Mouse (Mus musculus) midbrain, embryonic 16.5 days (tissue): Measurements from ENCODE around the gene Dtnb. TPM values are rescaled to one million over a fixed set of nuclear protein-coding genes. Genes with fewer than 3 reads are reported as not detected.
"Not testable (repeated sequence)": the region's sequence is repeated elsewhere in the genome, so short reads cannot be mapped to it uniquely, and the experiment has no call there.

ENCODE experiments used
- ATAC-seq: fragments of 200-750 bp; cut with Nextera tagmentation; 2 replicates; pipeline ENCODE4 v1.8.0; 2017; ENCODE audit warnings: moderate TSS enrichment
- H3K27ac ChIP-seq: fragments of 300-500 bp; sonication (generic); 2 replicates; pipeline ENCODE4 v1.5.1; 2014; ENCODE audit warnings: mild to moderate bottlenecking, low read length, mixed read lengths
- H3K27me3 ChIP-seq: fragments of 300-500 bp; sonication (generic); 2 replicates; pipeline ENCODE4 v1.6.1; 2014; ENCODE audit warnings: low read depth, low read length, mixed read lengths; ENCODE audit not compliant: control insufficient read depth, insufficient read depth
- H3K36me3 ChIP-seq: fragments of 300-500 bp; sonication (generic); 2 replicates; pipeline ENCODE4 v1.6.1; 2014; ENCODE audit warnings: mild to moderate bottlenecking, low read length, moderate library complexity, mixed read lengths; ENCODE audit not compliant: control insufficient read depth, insufficient read depth
- H3K4me1 ChIP-seq: fragments of 300-500 bp; sonication (generic); 2 replicates; pipeline ENCODE4 v1.6.1; 2014; ENCODE audit warnings: mild to moderate bottlenecking, low read length, mixed read lengths; ENCODE audit not compliant: control insufficient read depth, insufficient read depth
- H3K4me2 ChIP-seq: fragments of 300-500 bp; sonication (generic); 2 replicates; pipeline ENCODE4 v1.6.1; 2014; ENCODE audit warnings: mild to moderate bottlenecking, low read length, mixed read lengths
- H3K4me3 ChIP-seq: fragments of 300-500 bp; sonication (generic); 2 replicates; pipeline ENCODE4 v1.5.1; 2014; ENCODE audit warnings: low read depth, mild to moderate bottlenecking, low read length, moderate library complexity, mixed read lengths
- H3K9ac ChIP-seq: fragments of 300-500 bp; sonication (generic); 2 replicates; pipeline ENCODE4 v1.6.1; 2014; ENCODE audit warnings: low read depth, low read length, mixed read lengths
- H3K9me3 ChIP-seq: fragments of 300-500 bp; sonication (generic); replicated peaks from 2 replicates; pipeline ENCODE4 v1.6.1; 2014; ENCODE audit warnings: mild to moderate bottlenecking, low read length, mixed read lengths; ENCODE audit not compliant: control insufficient read depth, poor library complexity, severe bottlenecking
- WGBS: fragments of 180-500 bp; shearing (Covaris S2); extraction: QIAGEN DNeasy Blood & Tissue Kit; methylation state at CpG from one replicate; pipeline ENCODE4 v1.1.7; 2014; 5-methylcytosine and 5-hydroxymethylcytosine counted together
- polyA plus RNA-seq: library from polyadenylated mRNA; unstranded; fragments of >200 nt; fragmentation: Nextera tagmentation; extraction: Ambion mirVana; gene quantifications from 2 replicates; pipeline ENCODE4 v1.2.1, GENCODE M21; 2015

Dtnb gene
- polyA plus RNA-seq, 1 experiment from 2014 or later = 50.4 TPM

DNA sequence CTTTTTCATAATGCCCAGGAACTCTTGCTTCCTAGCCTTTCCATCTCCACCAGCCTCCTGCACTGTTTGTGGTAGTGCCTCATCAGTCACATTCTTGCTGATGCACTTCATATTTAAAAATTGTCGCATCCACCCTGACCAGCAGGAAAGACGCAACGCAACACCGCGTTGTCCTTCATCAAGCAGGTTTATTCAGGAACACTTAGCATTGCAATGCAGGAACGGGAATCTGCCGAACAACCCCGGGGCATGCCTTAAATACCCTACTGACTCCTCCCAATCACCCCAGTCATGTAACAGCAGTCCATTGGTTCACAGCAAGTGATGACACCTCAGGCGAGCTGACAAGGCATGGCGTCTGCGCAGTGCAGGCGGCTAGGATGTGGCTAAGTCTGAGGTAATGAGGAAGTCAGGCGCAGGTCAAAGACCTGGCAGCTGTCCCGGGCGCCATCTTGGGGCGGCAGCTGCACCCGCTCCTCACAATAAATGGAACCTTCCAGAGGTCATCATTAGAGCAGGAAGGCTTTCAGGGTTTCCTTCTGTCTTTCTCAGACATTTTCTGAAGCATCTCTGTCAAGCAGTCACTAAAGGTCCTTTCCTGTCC lies 118.8 kb downstream of the Dtnb start:
- not testable (repeated sequence) for H3K4me2 ChIP-seq, H3K27me3 ChIP-seq, H3K27ac ChIP-seq, H3K4me3 ChIP-seq, H3K4me1 ChIP-seq, H3K36me3 ChIP-seq, ATAC-seq, H3K9me3 ChIP-seq, H3K9ac ChIP-seq
- WGBS = 95% methylated on average over 17 of the region's 17 CpGs

DNA sequence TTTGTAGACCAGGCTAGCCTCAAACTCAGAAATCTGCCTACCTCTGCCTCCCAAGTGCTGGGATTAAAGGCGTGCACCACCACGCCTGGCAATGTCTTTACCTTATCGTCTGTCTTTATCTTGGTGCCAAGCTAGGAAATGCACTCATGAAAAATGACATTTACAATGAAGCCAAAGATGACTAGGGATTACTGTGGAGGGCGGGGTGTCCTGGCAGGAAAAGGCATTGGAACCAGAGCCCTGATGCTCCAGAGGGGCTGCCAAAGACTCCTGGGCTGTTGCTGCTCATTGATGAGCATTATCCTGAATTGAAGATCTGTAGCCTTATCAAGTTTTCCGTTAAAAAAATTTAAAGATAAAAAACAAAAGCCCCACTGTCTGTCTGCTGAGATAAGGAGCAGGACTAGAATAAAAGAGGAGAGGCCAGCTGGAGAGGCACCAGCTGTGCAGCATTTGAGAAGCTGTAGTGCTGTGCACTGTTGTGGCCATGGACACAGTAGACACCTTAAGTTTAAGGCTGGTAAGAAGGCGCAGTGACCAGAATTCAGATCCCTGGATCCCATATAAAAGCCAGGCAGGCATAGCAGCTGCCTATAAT lies 120.7 kb downstream of the Dtnb start:
- ATAC-seq = no peak
- Histone ChIP-seq H3K4me3 (no peak overlapping the region), H3K4me1 (no peaks in the 10 kb centered on the region), H3K4me2 (no peak overlapping the region), H3K9me3 (no peaks in the 10 kb centered on the region), H3K27me3 (no peaks in the 10 kb centered on the region), H3K9ac (no peak overlapping the region), H3K36me3 (no peaks in the 10 kb centered on the region), H3K27ac (no peak overlapping the region)
- 83% methylated on average over 6 of the region's 6 CpGs for WGBS

DNA sequence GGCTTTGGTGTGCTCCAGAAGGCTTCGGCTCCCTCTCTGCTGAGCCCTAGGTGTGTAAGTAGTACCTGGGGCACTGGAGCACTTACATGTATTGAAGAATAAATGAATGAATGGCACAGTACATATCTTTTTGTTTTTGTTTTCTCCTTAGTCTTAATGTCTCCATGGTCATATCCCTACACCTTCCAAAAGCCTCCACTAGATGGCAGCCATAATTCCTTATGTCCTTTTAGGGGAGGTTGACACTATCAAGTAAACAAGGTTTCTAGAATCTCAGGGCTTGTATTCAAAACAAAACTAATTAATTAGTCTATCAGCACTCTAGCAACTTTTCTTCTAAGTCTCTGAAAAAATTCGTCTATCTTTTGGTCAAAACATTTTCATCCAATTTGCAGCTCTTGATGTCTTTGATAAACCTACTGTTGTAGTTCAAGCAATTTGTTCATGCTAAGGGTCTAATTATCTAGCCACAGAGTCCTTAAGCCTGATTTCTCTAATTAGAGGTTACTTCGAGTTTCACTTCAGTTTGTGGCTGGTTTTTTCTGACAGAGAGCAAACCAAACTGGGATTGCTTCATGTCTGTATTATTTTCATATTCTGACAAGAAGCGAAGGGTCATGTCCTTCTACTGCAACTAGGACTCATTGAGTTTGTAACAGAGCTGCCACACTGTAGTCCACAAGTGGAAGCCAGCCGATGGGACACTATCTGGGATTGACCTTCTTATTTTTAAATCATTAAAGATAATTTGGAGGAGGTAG lies 123.7 kb downstream of the Dtnb start:
- ATAC-seq = peak; percentile 64; the same call in 1 of the 2 replicates

DNA sequence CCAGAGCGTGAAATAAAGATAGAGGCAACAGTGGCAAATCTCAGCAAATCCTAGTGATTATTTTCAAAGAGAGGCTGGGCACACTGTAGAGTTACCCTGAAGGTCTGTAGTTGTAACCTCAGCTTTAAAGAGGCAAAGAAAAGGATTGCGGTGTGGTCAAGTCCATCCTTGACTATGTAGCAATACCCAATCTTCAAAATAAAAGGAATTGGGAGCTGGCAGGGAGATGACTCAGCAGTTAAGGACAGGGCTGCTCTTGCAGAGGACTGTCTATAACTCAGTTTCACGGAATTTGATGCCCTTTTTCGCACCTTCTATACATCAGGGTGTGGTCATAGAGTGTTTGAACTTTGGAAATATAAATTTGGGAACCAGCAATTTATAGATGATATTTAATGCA lies 128.3 kb downstream of the Dtnb start:
- Histone ChIP-seq H3K4me2 (no peak overlapping the region), H3K4me1 (no peaks in the 10 kb centered on the region), H3K36me3 (no peaks in the 10 kb centered on the region), H3K27ac (no peak overlapping the region), H3K27me3 (no peaks in the 10 kb centered on the region), H3K9me3 (no peaks in the 10 kb centered on the region), H3K4me3 (no peak overlapping the region), H3K9ac (no peak overlapping the region)
- 86% methylated on average over 4 of the region's 4 CpGs for WGBS
- ATAC-seq = no peak

More for the DNA sequence above, 123.7 kb downstream of the Dtnb start:
- Histone ChIP-seq H3K27me3 (no peaks in the 10 kb centered on the region), H3K4me3 (no peak overlapping the region), H3K4me2 (no peak overlapping the region), H3K4me1 (no peaks in the 10 kb centered on the region), H3K9ac (no peak overlapping the region), H3K9me3 (no peaks in the 10 kb centered on the region), H3K27ac (no peak overlapping the region), H3K36me3 (no peaks in the 10 kb centered on the region)
- 71% methylated on average over 5 of the region's 5 CpGs for WGBS

DNA sequence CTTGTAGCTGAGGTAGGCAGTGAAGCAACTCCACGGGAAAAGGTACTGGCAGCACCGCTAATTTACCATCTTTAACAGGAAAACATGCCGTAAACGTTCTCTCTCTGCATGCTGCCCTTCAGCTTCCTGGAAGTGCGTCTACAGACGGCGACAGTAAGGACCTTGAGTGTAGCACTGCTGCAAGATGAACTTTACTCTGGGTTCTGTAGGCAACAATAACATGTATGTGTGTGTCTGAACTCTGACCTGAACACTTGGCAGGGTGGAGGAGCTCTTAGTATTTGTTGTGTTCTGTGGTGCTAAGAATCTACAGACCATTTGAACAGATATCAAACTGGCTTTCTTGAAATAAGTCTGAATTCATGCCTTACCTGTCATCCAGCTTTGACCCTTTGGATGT lies 130.7 kb downstream of the Dtnb start:
- Histone ChIP-seq H3K9me3 (no peaks in the 10 kb centered on the region), H3K27me3 (no peaks in the 10 kb centered on the region), H3K36me3 (no peaks in the 10 kb centered on the region), H3K9ac (no peak overlapping the region), H3K4me2 (no peak overlapping the region), H3K27ac (no peak overlapping the region), H3K4me3 (no peak overlapping the region), H3K4me1 (no peaks in the 10 kb centered on the region)
- WGBS = 94% methylated on average over 7 of the region's 7 CpGs
- ATAC-seq = no peak

DNA sequence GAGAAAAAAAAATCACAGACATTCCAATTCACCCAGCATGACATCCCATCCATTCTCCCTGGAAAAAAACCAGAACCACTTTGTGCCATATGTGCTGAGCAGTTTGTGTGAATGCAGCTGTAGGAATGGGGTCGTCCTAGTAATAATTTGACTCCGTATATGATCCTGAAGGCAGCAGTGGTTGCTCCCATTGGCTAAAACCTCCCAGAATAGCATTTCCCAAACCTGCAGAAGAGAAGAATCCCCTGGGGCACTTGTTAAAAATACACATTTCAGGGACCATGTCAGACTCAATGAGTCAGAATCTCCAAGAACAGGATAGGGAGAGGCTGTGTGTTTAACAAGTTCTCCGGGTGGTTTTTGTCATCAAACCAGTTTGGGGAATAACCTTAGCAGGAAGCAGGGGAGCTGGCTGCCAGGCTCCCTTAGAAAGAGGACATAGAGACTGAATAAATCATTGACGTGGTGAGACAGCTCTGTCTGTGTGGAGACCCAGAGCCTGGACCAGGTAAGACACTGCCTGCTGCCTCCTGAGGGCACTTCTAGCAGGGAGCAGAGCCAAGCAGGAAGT lies 147.1 kb downstream of the Dtnb start:
- Histone ChIP-seq H3K4me2 (no peak overlapping the region), H3K36me3 (no peaks in the 10 kb centered on the region), H3K9ac (no peak overlapping the region), H3K4me3 (no peak overlapping the region), H3K27me3 (no peaks in the 10 kb centered on the region), H3K27ac (no peak overlapping the region; the same call in 1 of the 2 replicates), H3K9me3 (no peaks in the 10 kb centered on the region), H3K4me1 (peaks cover 6% of the 10 kb centered on the region; the same call in 1 of the 2 replicates)
- WGBS = 56% methylated on average over 4 of the region's 4 CpGs
- peak; percentile 65 for ATAC-seq

DNA sequence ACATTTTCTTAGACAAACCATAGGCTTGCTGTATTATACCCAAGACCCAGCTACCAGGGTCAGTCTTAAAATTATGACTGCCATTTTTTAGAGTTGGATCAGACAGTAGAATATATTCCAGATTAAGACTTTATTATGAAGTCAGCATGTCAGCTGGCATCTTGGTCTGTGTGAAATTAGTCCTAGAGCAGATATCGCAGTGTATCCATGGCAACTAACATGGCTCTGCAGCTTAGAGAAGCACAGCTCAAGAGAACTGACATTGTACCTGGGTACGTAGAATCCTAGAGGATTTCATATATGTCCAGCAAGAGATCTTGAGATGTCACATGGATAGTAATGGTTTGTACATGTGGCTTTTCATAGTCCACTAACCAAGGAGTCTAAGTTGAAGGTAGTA lies 148.3 kb downstream of the Dtnb start:
- peaks cover 6% of the 10 kb centered on the region; the same call in 1 of the 2 replicates for H3K4me1 ChIP-seq
- H3K9me3 ChIP-seq = no peaks in the 10 kb centered on the region
- H3K4me2 ChIP-seq = no peak overlapping the region
- no peak overlapping the region for H3K4me3 ChIP-seq
- no peaks in the 10 kb centered on the region for H3K27me3 ChIP-seq
- 36% methylated on average over 2 of the region's 2 CpGs for WGBS
- H3K36me3 ChIP-seq = no peaks in the 10 kb centered on the region
- no peak overlapping the region for H3K9ac ChIP-seq
- no peak for ATAC-seq
- H3K27ac ChIP-seq = peak overlapping the region; percentile 62

DNA sequence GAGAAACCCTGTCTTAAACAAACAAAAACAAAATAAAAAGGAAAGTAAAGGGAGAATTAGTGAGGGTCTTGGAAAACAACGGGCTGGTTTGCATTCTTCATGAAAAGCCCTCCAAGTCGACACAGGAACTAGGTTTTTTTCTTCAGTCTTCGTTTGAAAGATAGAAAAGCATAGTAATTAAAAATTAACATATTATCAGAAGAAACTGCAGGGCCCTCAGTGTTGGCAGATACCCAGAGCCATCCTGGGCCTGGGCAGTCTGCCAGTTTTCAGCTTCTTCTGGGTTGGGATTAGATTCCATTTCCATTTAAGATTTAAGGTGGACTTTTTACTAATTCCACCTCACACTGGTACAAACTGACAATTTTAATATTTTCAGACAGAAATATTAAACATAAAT lies 151.6 kb downstream of the Dtnb start:
- Histone ChIP-seq H3K4me3 (no peak overlapping the region), H3K27me3 (no peaks in the 10 kb centered on the region), H3K4me2 (no peak overlapping the region), H3K4me1 (peaks cover 6% of the 10 kb centered on the region; the same call in 1 of the 2 replicates), H3K9ac (no peak overlapping the region), H3K36me3 (no peaks in the 10 kb centered on the region), H3K27ac (no peak overlapping the region), H3K9me3 (no peaks in the 10 kb centered on the region)
- WGBS = 38% methylated on average over 3 of the region's 3 CpGs
- no peak for ATAC-seq
